Mouse (Mus musculus) c-Kit-positive CD71-positive TER-119-negative erythroid progenitor cells, embryonic 14.5 days (primary cell): ENCODE data around the gene Gm29289.
"Not testable (repeated sequence)": the region's sequence is repeated elsewhere in the genome, so short reads cannot be mapped to it uniquely, and the experiment has no call there.

ENCODE experiments used
- DNase-seq: peaks from one replicate; pipeline ENCODE4 v3.0.0-alpha.2; 2013; ENCODE audit warnings: low read depth

Gm29289 gene

DNA sequence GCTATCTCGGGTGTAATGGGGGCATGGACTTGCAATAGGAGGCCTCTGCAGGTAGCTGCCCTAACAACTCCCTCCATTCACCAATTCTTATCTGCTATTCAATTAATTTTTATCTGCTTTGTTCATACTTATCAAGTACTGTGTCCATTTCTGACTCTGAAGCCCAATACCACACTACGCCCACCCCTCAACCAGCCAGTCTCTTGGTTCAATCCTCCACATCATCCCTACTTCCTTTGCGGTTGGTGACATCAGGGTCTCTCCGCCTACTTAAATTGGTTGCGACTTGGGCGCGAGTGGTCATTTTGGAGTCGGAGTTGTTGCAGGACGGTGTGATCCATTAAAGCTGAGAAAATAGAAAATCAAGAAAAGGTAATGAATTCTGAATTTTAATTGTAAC is at the start of gene Gm29289:
Gene Gm29289, plus strand, starts transcription at position 301 of the 400 bp plus-strand sequence.
- not testable (repeated sequence) for DNase-seq

- DNase-seq, result not testable (repeated sequence)
These were observed 31.7 kb upstream of the Gm29289 start, which contains the start of gene Gm10352 for GRCm38 (mm10) chrY:2900689-2901088. TSS of gene Gm10352 (plus strand) at chrY:2900989.
